Mouse (Mus musculus) small intestine, adult 2 months (tissue): ENCODE data around the gene Parn.

Source experiments
- CTCF ChIP-seq: fragments of 200-500 bp; IDR thresholded peaks from 2 replicates; pipeline ENCODE4 v1.5.1; 2012; ENCODE audit warnings: low read depth, mild to moderate bottlenecking, control low read depth, inconsistent platforms, low read length, moderate library complexity, mixed read lengths; ENCODE audit not compliant: insufficient replicate concordance, insufficient read length; ENCODE audit errors: extremely low read depth
- POLR2A ChIP-seq: fragments of 200-500 bp; IDR thresholded peaks from 2 replicates; pipeline ENCODE4 v1.6.1; 2012; ENCODE audit warnings: low read depth, mild to moderate bottlenecking, control low read depth, inconsistent platforms, low read length, moderate library complexity

- no peak for TF ChIP-seq POLR2A
- TF ChIP-seq CTCF: no peak
Measured at GRCm38 (mm10) chr16:13538213-13538932, 129.6 kb downstream of the Parn start.
